Mouse (Mus musculus) heart, embryonic 15.5 days (tissue): ENCODE measurements around the gene Fdps. TPM values are rescaled to one million over a fixed set of nuclear protein-coding genes. Genes with fewer than 3 reads are reported as not detected.

Source experiments
- ATAC-seq: fragments of 200-750 bp; cut with Nextera tagmentation; replicated peaks from 2 replicates; pipeline ENCODE4 v1.8.0; 2017; ENCODE audit warnings: low read depth, moderate TSS enrichment; ENCODE audit not compliant: insufficient number of reproducible peaks, insufficient read depth, low FRiP score
- H3K27ac ChIP-seq: fragments of 300-500 bp; sonication (generic); 2 replicates; pipeline ENCODE4 v1.5.1; 2015; ENCODE audit warnings: mild to moderate bottlenecking, inconsistent platforms
- H3K27me3 ChIP-seq: fragments of 300-500 bp; sonication (generic); 2 replicates; pipeline ENCODE4 v1.6.1; 2015; ENCODE audit warnings: inconsistent platforms
- H3K36me3 ChIP-seq: fragments of 300-500 bp; sonication (generic); 2 replicates; pipeline ENCODE4 v1.6.1; 2015; ENCODE audit warnings: mild to moderate bottlenecking, inconsistent platforms
- H3K4me1 ChIP-seq: fragments of 300-500 bp; sonication (generic); replicated peaks from 2 replicates; pipeline ENCODE4 v1.6.1; 2015; ENCODE audit warnings: inconsistent platforms
- H3K4me2 ChIP-seq: fragments of 300-500 bp; sonication (generic); 2 replicates; pipeline ENCODE4 v1.6.1; 2015; ENCODE audit warnings: inconsistent platforms, mild to moderate bottlenecking, moderate library complexity
- H3K4me3 ChIP-seq: fragments of 300-500 bp; sonication (generic); 2 replicates; pipeline ENCODE4 v1.5.1; 2015; ENCODE audit warnings: mild to moderate bottlenecking, inconsistent platforms
- H3K9ac ChIP-seq: fragments of 300-500 bp; sonication (generic); 2 replicates; pipeline ENCODE4 v1.6.1; 2015; ENCODE audit warnings: mild to moderate bottlenecking, inconsistent platforms
- H3K9me3 ChIP-seq: fragments of 300-500 bp; sonication (generic); replicated peaks from 2 replicates; pipeline ENCODE4 v1.6.1; 2016; ENCODE audit warnings: inconsistent platforms
- WGBS: fragments of 180-500 bp; shearing (Covaris S2); methylation state at CpG from one replicate; pipeline ENCODE4 v1.1.7; 2015; ENCODE audit warnings: mixed read lengths; 5-methylcytosine and 5-hydroxymethylcytosine counted together
- polyA plus RNA-seq: library from polyadenylated mRNA; unstranded; fragments of >200 nt; fragmentation: Nextera tagmentation; extraction: Ambion mirVana; gene quantifications from 2 replicates; pipeline ENCODE4 v1.2.1, GENCODE M21; 2015

The Fdps gene
- polyA plus RNA-seq, 1 experiment from 2014 or later: 86.6 TPM

GRCm38 (mm10) chr3:89132285-89133062 is 30.7 kb upstream of the Fdps start:
- Histone ChIP-seq H3K9ac (peak overlapping the region; percentile 25; the same call in 1 of the 2 replicates), H3K4me1 (peaks cover 6% of the 10 kb centered on the region; the same call in 1 of the 2 replicates), H3K4me3 (peak overlapping the region; percentile 41), H3K9me3 (no peaks in the 10 kb centered on the region), H3K27ac (no peak overlapping the region), H3K4me2 (peak overlapping the region; percentile 73), H3K36me3 (no peaks in the 10 kb centered on the region), H3K27me3 (peaks cover 9% of the 10 kb centered on the region; the same call in 1 of the 2 replicates)
- 13% methylated on average over 30 of the region's 30 CpGs for WGBS
- no peak for ATAC-seq

GRCm38 (mm10) chr3:89131816-89132215 is 30.1 kb upstream of the Fdps start:
- H3K4me3 ChIP-seq: peak overlapping the region; percentile 41; the same call in 1 of the 2 replicates
- no peaks in the 10 kb centered on the region for H3K9me3 ChIP-seq
- no peak overlapping the region for H3K27ac ChIP-seq
- peaks cover 9% of the 10 kb centered on the region; the same call in 1 of the 2 replicates for H3K27me3 ChIP-seq
- H3K9ac ChIP-seq: no peak overlapping the region
- 45% methylated on average over 4 of the region's 4 CpGs for WGBS
- peak overlapping the region; percentile 73 for H3K4me2 ChIP-seq
- H3K4me1 ChIP-seq: peaks cover 6% of the 10 kb centered on the region; the same call in 1 of the 2 replicates
- no peaks in the 10 kb centered on the region for H3K36me3 ChIP-seq
- no peak for ATAC-seq

- 82% methylated on average over 3 of the region's 3 CpGs for WGBS
- Histone ChIP-seq H3K9ac (no peak overlapping the region), H3K27ac (no peak overlapping the region), H3K9me3 (no peaks in the 10 kb centered on the region), H3K4me2 (no peak overlapping the region), H3K4me3 (no peak overlapping the region), H3K27me3 (no peaks in the 10 kb centered on the region), H3K4me1 (peaks cover 6% of the 10 kb centered on the region; the same call in 1 of the 2 replicates), H3K36me3 (no peaks in the 10 kb centered on the region)
- ATAC-seq: no peak
These were observed 28.1 kb upstream of the Fdps start for GRCm38 (mm10) chr3:89129908-89130307.

- ATAC-seq: no peak
- H3K9me3 ChIP-seq: no peaks in the 10 kb centered on the region
- 88% methylated on average over 3 of the region's 3 CpGs for WGBS
- H3K27me3 ChIP-seq: no peaks in the 10 kb centered on the region
- H3K4me2 ChIP-seq: no peak overlapping the region
- no peak overlapping the region for H3K27ac ChIP-seq
- H3K36me3 ChIP-seq: no peaks in the 10 kb centered on the region
- H3K9ac ChIP-seq: no peak overlapping the region
- H3K4me3 ChIP-seq: no peak overlapping the region
- peaks cover 12% of the 10 kb centered on the region for H3K4me1 ChIP-seq
These were observed 24.2 kb upstream of the Fdps start for GRCm38 (mm10) chr3:89125981-89126380.

- H3K36me3 ChIP-seq: no peaks in the 10 kb centered on the region
- no peaks in the 10 kb centered on the region for H3K27me3 ChIP-seq
- 37% methylated on average over 3 of the region's 3 CpGs for WGBS
- H3K4me1 ChIP-seq: peaks cover 12% of the 10 kb centered on the region
- H3K4me2 ChIP-seq: no peak overlapping the region
- no peak overlapping the region for H3K9ac ChIP-seq
- H3K27ac ChIP-seq: no peak overlapping the region
- no peaks in the 10 kb centered on the region for H3K9me3 ChIP-seq
- no peak for ATAC-seq
- no peak overlapping the region for H3K4me3 ChIP-seq
These were observed 22.5 kb upstream of the Fdps start for GRCm38 (mm10) chr3:89124241-89124640.

GRCm38 (mm10) chr3:89123313-89123712 is 21.6 kb upstream of the Fdps start:
- no peak overlapping the region for H3K4me2 ChIP-seq
- no peak overlapping the region for H3K4me3 ChIP-seq
- no peak for ATAC-seq
- 64% methylated on average over 2 of the region's 2 CpGs for WGBS
- no peaks in the 10 kb centered on the region for H3K9me3 ChIP-seq
- H3K9ac ChIP-seq: no peak overlapping the region
- no peaks in the 10 kb centered on the region; the same call in 1 of the 2 replicates for H3K27me3 ChIP-seq
- H3K36me3 ChIP-seq: no peaks in the 10 kb centered on the region
- H3K27ac ChIP-seq: no peak overlapping the region
- peaks cover 12% of the 10 kb centered on the region for H3K4me1 ChIP-seq

GRCm38 (mm10) chr3:89115522-89115921 is 13.8 kb upstream of the Fdps start:
- 0% methylated on average over 2 of the region's 2 CpGs for WGBS
- no peaks in the 10 kb centered on the region; the same call in 1 of the 2 replicates for H3K27me3 ChIP-seq
- H3K4me3 ChIP-seq: no peak overlapping the region
- H3K27ac ChIP-seq: no peak overlapping the region
- H3K4me1 ChIP-seq: no peaks in the 10 kb centered on the region
- ATAC-seq: no peak
- no peaks in the 10 kb centered on the region for H3K9me3 ChIP-seq
- H3K36me3 ChIP-seq: no peaks in the 10 kb centered on the region
- no peak overlapping the region for H3K9ac ChIP-seq
- H3K4me2 ChIP-seq: no peak overlapping the region

- no peak for ATAC-seq
- Histone ChIP-seq H3K4me1 (no peaks in the 10 kb centered on the region), H3K9ac (no peak overlapping the region), H3K4me2 (no peak overlapping the region), H3K36me3 (no peaks in the 10 kb centered on the region), H3K9me3 (no peaks in the 10 kb centered on the region), H3K27me3 (no peaks in the 10 kb centered on the region), H3K4me3 (no peak overlapping the region), H3K27ac (no peak overlapping the region)
- WGBS: 65% methylated on average over 4 of the region's 4 CpGs
These were observed 11.3 kb upstream of the Fdps start for GRCm38 (mm10) chr3:89113058-89113457.

GRCm38 (mm10) chr3:89108146-89108545 is 6.4 kb upstream of the Fdps start:
- no peak overlapping the region for H3K4me2 ChIP-seq
- 50% methylated on average over 1 of the region's 1 CpGs for WGBS
- ATAC-seq: no peak

GRCm38 (mm10) chr3:89107545-89107944 is 5.8 kb upstream of the Fdps start:
- Histone ChIP-seq H3K4me3 (no peak overlapping the region), H3K9me3 (no peaks in the 10 kb centered on the region), H3K4me2 (no peak overlapping the region), H3K9ac (no peak overlapping the region), H3K27me3 (no peaks in the 10 kb centered on the region), H3K36me3 (no peaks in the 10 kb centered on the region), H3K27ac (no peak overlapping the region), H3K4me1 (peaks cover 2% of the 10 kb centered on the region; the same call in 1 of the 2 replicates)
- no peak for ATAC-seq
- WGBS: 46% methylated on average over 3 of the region's 3 CpGs

More at GRCm38 (mm10) chr3:89108146-89108545, 6.4 kb upstream of the Fdps start:
- H3K9me3 ChIP-seq: no peaks in the 10 kb centered on the region
- H3K36me3 ChIP-seq: no peaks in the 10 kb centered on the region
- no peak overlapping the region for H3K9ac ChIP-seq
- H3K27me3 ChIP-seq: no peaks in the 10 kb centered on the region
- H3K27ac ChIP-seq: no peak overlapping the region
- no peak overlapping the region for H3K4me3 ChIP-seq
- no peaks in the 10 kb centered on the region for H3K4me1 ChIP-seq

- Histone ChIP-seq H3K27ac (no peak overlapping the region), H3K36me3 (no peaks in the 10 kb centered on the region), H3K9ac (no peak overlapping the region), H3K27me3 (no peaks in the 10 kb centered on the region), H3K4me1 (peaks cover 6% of the 10 kb centered on the region; the same call in 1 of the 2 replicates), H3K9me3 (no peaks in the 10 kb centered on the region), H3K4me2 (no peak overlapping the region), H3K4me3 (no peak overlapping the region)
- ATAC-seq: no peak
These were observed 5.1 kb upstream of the Fdps start for GRCm38 (mm10) chr3:89106881-89107280.

GRCm38 (mm10) chr3:89103291-89103595 is 1.5 kb upstream of the Fdps start:
- no peaks in the 10 kb centered on the region for H3K9me3 ChIP-seq
- H3K27ac ChIP-seq: no peak overlapping the region
- H3K4me1 ChIP-seq: peaks cover 20% of the 10 kb centered on the region
- no peak overlapping the region for H3K4me2 ChIP-seq
- H3K27me3 ChIP-seq: no peaks in the 10 kb centered on the region
- H3K9ac ChIP-seq: no peak overlapping the region
- peaks cover 4% of the 10 kb centered on the region; the same call in 1 of the 2 replicates for H3K36me3 ChIP-seq
- WGBS: 73% methylated on average over 4 of the region's 4 CpGs
- no peak for ATAC-seq
- H3K4me3 ChIP-seq: no peak overlapping the region
